Mouse (Mus musculus): ENCODE results near the gene Dennd5b. TPM values are rescaled to one million over a fixed set of nuclear protein-coding genes. Genes with fewer than 3 reads are reported as not detected.
"Not testable (repeated sequence)": the region's sequence is repeated elsewhere in the genome, so short reads cannot be mapped to it uniquely, and the experiment has no call there.

Gene Dennd5b
- total and polyA plus RNA-seq, 3 experiments: 0.65 to 1.3 TPM; not detected in 1

DNA sequence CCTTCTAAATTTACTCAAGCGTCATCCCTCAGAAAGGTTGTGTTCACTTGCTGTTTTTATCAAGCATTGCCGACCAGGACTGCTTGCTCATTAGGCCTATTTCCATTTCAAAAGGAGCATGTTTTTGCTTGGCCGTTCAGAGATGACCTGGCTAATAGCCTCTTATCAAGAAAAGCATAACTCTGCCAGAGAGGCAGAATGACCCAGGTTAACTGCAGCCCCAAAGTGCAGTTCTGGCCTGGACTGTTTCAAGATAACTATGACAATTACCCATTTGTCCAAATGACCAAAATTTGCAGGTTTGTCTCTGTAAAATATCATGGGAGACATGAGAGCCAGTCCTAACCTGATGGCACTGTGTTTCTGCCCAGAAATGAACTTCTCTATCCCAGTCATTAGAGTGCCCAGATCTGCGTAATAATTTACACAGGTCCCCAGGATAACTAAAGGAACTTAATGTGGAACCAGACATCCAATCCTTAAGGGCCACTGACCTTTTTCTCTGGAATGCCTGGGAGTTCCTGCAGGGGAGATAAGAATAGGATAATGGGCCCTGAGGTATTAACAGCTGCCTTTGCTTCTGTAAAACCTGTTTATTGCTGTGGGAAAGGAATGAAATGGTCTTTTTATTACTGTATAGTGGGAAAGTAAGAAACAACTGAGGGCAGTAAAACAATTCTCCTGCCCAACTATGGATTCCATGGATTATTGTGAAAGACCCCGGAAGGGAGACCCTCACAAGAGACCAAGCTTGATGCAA is 33.1 kb upstream of the Dennd5b start:
- Histone ChIP-seq H3K79me2 (ENCODE audit: control insufficient read depth, insufficient read depth, low read length, poor library complexity) (no peaks in the 10 kb centered on the region), H3K36me3 (ENCODE audit: control insufficient read depth in 1 of 2, insufficient read depth in 2 of 2, low read length in 2 of 2) (0 out of 4 replicates have a peak, but pooled peaks cover 0 to 2% of the 10 kb centered on the region in 2 experiments), H3K27me3 (ENCODE audit: control insufficient read depth in 1 of 2, insufficient read depth in 2 of 2, low read length in 2 of 2) (no peaks in the 10 kb centered on the region), H3K9ac (ENCODE audit: control insufficient read depth, low read depth, low read length, poor library complexity, severe bottlenecking) (no peak overlapping the region), H3K4me1 (ENCODE audit: control insufficient read depth in 1 of 2, insufficient read depth in 2 of 2, low read length in 2 of 2) (peaks cover 0 to 8% of the 10 kb centered on the region in 2 experiments; a peak in 2 of 4 replicates), H3K4me3 (ENCODE audit: control insufficient read depth in 1 of 2, insufficient read depth in 1 of 2, low read depth in 2 of 2, low read length in 2 of 2) (no peak overlapping the region), H3K9me3 (replicated peaks; ENCODE audit: insufficient read depth, low read length) (no peaks in the 10 kb centered on the region), H3K27ac (ENCODE audit: control insufficient read depth, low read depth, low read length) (no peak overlapping the region)
- no peak for TF ChIP-seq CTCF (IDR thresholded peaks at IDR 0.05 in 2 of 3, conservative IDR thresholded peaks at IDR 0.05 in 1 of 3; ENCODE audit: control insufficient read depth in 1 of 3, insufficient read depth in 1 of 3, low read depth in 2 of 3, low read length in 3 of 3, poor library complexity in 1 of 3, severe bottlenecking in 1 of 3)
- no peak for DNase-seq (ENCODE audit: low read depth, low spot score)

DNA sequence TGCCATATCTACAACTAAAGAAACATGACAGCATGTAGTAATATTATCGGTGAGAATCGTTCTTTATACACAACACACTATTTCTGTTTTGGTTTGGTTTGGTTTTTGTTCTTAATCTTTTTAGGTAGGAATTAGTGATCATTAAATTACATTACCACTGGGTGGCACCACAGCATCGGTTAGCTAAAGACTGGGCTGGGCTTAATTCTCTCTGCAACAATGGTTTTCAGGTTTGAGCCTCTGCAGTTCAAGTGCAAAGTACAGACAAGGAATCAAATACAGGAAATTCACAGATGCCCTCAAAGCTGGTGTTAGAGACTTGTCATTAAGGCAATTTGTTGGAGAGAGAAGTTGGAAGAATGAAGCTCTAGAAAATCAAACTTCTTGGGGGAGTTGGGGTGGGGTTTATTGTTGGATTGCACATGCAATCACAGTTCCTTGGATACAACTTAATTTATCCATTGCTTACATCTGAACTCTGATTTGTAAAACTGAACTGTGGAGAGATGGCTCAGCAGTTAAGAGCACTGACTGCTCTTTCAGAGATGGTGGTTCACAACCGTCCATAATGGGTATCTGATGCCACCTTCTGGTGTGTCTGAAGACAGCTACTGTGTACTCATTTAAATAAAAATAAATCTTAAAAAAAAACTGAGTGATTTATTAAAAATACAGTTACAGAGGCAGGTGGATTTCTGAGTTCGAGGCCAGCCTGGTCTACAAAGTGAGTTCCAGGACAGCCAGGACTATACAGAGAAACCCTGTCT is 31.0 kb upstream of the Dennd5b start:
- Histone ChIP-seq H3K9ac (ENCODE audit: control insufficient read depth, low read depth, low read length, poor library complexity, severe bottlenecking) (no peak overlapping the region), H3K36me3 (ENCODE audit: control insufficient read depth in 1 of 2, insufficient read depth in 2 of 2, low read length in 2 of 2) (0 out of 4 replicates have a peak, but pooled peaks cover 0 to 2% of the 10 kb centered on the region in 2 experiments), H3K4me1 (ENCODE audit: control insufficient read depth in 1 of 2, insufficient read depth in 2 of 2, low read length in 2 of 2) (peaks cover 0 to 8% of the 10 kb centered on the region in 2 experiments; a peak in 2 of 4 replicates), H3K79me2 (ENCODE audit: control insufficient read depth, insufficient read depth, low read length, poor library complexity) (no peaks in the 10 kb centered on the region), H3K4me3 (ENCODE audit: control insufficient read depth in 1 of 2, insufficient read depth in 1 of 2, low read depth in 2 of 2, low read length in 2 of 2) (no peak overlapping the region), H3K9me3 (replicated peaks; ENCODE audit: insufficient read depth, low read length) (no peaks in the 10 kb centered on the region), H3K27me3 (ENCODE audit: control insufficient read depth in 1 of 2, insufficient read depth in 2 of 2, low read length in 2 of 2) (no peaks in the 10 kb centered on the region), H3K27ac (ENCODE audit: control insufficient read depth, low read depth, low read length) (no peak overlapping the region)
- peak; percentile 87 for DNase-seq (ENCODE audit: low read depth, low spot score)
- peak; percentile 66 for TF ChIP-seq SIN3A (IDR thresholded peaks at IDR 0.05; ENCODE audit: low read length)
- TF ChIP-seq CTCF (IDR thresholded peaks at IDR 0.05 in 2 of 3, conservative IDR thresholded peaks at IDR 0.05 in 1 of 3; ENCODE audit: control insufficient read depth in 1 of 3, insufficient read depth in 1 of 3, low read depth in 2 of 3, low read length in 3 of 3, poor library complexity in 1 of 3, severe bottlenecking in 1 of 3): peak; percentile 62 to 99 (median 68)
- TF ChIP-seq RAD21 (IDR thresholded peaks at IDR 0.05; ENCODE audit: low read depth, low read length): peak; percentile 99
- no peak for TF ChIP-seq RCOR1 (IDR thresholded peaks at IDR 0.05; ENCODE audit: low read depth, low read length)
- no peak for TF ChIP-seq TAL1 (IDR thresholded peaks at IDR 0.05; ENCODE audit: low read length)
- peak; percentile 99 for TF ChIP-seq ZC3H11A (IDR thresholded peaks at IDR 0.05; ENCODE audit: low read depth, low read length)
- TF ChIP-seq TBP (IDR thresholded peaks at IDR 0.05; ENCODE audit: low read depth, low read length): 0 out of 2 replicates have a peak, but pooled peaks have one; percentile 26
- TF ChIP-seq SMC3 (IDR thresholded peaks at IDR 0.05; ENCODE audit: low read depth, low read length): peak; percentile 100
- TF ChIP-seq E2F4 (IDR thresholded peaks at IDR 0.05; ENCODE audit: borderline replicate concordance, low read depth, low read length): no peak
- peak; percentile 47; the same call in 1 of the 2 replicates for TF ChIP-seq ZNF384 (IDR thresholded peaks at IDR 0.05; ENCODE audit: low read depth, low read length)

DNA sequence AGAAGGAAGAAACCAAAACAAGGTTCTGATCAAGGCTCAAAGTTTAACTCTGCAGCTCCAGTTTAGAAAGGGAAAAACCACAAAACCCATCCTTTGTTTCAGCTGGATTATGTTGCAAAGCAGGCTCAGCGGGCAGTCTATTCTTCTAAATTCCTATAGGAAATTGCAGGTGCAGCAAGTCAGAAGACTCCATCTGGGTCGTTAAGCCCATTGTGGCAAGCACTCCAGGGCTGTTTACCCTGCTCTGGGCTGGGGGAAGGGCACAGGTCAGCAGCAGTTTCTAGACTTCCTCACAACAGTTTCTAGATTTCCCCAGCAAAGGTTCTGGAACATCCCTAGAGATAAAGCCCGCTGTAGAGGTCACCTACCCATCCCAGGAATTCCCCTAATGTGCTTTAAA is 29.6 kb upstream of the Dennd5b start:
- no peaks in the 10 kb centered on the region for H3K9me3 ChIP-seq (replicated peaks; ENCODE audit: insufficient read depth, low read length)
- no peak overlapping the region for H3K27ac ChIP-seq (ENCODE audit: control insufficient read depth, low read depth, low read length)
- peaks cover 0 to 11% of the 10 kb centered on the region in 2 experiments; a peak in 3 of 4 replicates for H3K4me1 ChIP-seq (ENCODE audit: control insufficient read depth in 1 of 2, insufficient read depth in 2 of 2, low read length in 2 of 2)
- 0 out of 4 replicates have a peak, but pooled peaks cover 0 to 2% of the 10 kb centered on the region in 2 experiments for H3K36me3 ChIP-seq (ENCODE audit: control insufficient read depth in 1 of 2, insufficient read depth in 2 of 2, low read length in 2 of 2)
- H3K79me2 ChIP-seq (ENCODE audit: control insufficient read depth, insufficient read depth, low read length, poor library complexity): no peaks in the 10 kb centered on the region
- H3K4me3 ChIP-seq (ENCODE audit: control insufficient read depth in 1 of 2, insufficient read depth in 1 of 2, low read depth in 2 of 2, low read length in 2 of 2): no peak overlapping the region
- no peak for TF ChIP-seq CHD2 (IDR thresholded peaks at IDR 0.05; ENCODE audit: low read length)
- no peak for TF ChIP-seq SMC3 (IDR thresholded peaks at IDR 0.05; ENCODE audit: low read depth, low read length)
- no peak for TF ChIP-seq BHLHE40 (IDR thresholded peaks at IDR 0.05; ENCODE audit: borderline replicate concordance, low read depth, low read length)
- TF ChIP-seq RAD21 (IDR thresholded peaks at IDR 0.05; ENCODE audit: low read depth, low read length): no peak
- TF ChIP-seq ZC3H11A (IDR thresholded peaks at IDR 0.05; ENCODE audit: low read depth, low read length): no peak
- no peak for TF ChIP-seq RCOR1 (IDR thresholded peaks at IDR 0.05; ENCODE audit: low read depth, low read length)
- no peak for TF ChIP-seq ELF1 (IDR thresholded peaks at IDR 0.05; ENCODE audit: low read depth, low read length)
- TF ChIP-seq NRF1 (IDR thresholded peaks at IDR 0.05; ENCODE audit: insufficient read depth, low read depth, low read length, poor library complexity, severe bottlenecking): no peak
- no peak overlapping the region for H3K9ac ChIP-seq (ENCODE audit: control insufficient read depth, low read depth, low read length, poor library complexity, severe bottlenecking)
- DNase-seq (ENCODE audit: low read depth, low spot score): no peak
- no peaks in the 10 kb centered on the region for H3K27me3 ChIP-seq (ENCODE audit: control insufficient read depth in 1 of 2, insufficient read depth in 2 of 2, low read length in 2 of 2)

DNA sequence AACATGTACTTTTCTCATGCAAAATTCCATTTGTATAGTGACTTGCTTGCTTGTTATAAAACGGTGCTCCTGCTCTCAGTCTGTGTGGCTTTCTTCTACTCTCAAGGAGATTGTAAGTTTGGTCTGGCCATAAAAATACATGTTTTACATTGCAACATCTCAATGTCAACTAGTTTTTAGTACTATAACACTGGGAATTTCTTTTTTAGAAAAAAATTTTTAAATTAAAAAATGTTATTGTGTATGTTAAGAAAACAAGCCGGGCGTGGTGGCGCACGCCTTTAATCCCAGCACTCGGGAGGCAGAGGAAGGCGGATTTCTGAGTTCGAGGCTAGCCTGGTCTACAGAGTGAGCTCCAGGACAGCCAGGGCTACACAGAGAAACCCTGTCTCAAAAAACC is 28.4 kb upstream of the Dennd5b start, which contains the start of gene Gm10203:
TSS of gene Gm10203 (plus strand) at position 301 of the 400 bp plus-strand sequence.
- H3K4me1 ChIP-seq (ENCODE audit: control insufficient read depth in 1 of 2, insufficient read depth in 2 of 2, low read length in 2 of 2): peaks cover 2 to 15% of the 10 kb centered on the region in 2 experiments
- not testable (repeated sequence) for DNase-seq (ENCODE audit: low read depth, low spot score); H3K9me3 ChIP-seq (replicated peaks; ENCODE audit: insufficient read depth, low read length)

More for the DNA sequence above, 28.4 kb upstream of the Dennd5b start, which contains the start of gene Gm10203:
- not testable (repeated sequence) for H3K4me3 ChIP-seq (ENCODE audit: control insufficient read depth in 1 of 2, insufficient read depth in 1 of 2, low read depth in 2 of 2, low read length in 2 of 2); H3K27me3 ChIP-seq (ENCODE audit: control insufficient read depth in 1 of 2, insufficient read depth in 2 of 2, low read length in 2 of 2); H3K27ac ChIP-seq (ENCODE audit: control insufficient read depth, low read depth, low read length); H3K79me2 ChIP-seq (ENCODE audit: control insufficient read depth, insufficient read depth, low read length, poor library complexity); H3K36me3 ChIP-seq (ENCODE audit: control insufficient read depth in 1 of 2, insufficient read depth in 2 of 2, low read length in 2 of 2); H3K9ac ChIP-seq (ENCODE audit: control insufficient read depth, low read depth, low read length, poor library complexity, severe bottlenecking)

All from MEL (cell line).